25 mouse cellular contexts compared by ENCODE assay signal in the genomic region with DNA sequence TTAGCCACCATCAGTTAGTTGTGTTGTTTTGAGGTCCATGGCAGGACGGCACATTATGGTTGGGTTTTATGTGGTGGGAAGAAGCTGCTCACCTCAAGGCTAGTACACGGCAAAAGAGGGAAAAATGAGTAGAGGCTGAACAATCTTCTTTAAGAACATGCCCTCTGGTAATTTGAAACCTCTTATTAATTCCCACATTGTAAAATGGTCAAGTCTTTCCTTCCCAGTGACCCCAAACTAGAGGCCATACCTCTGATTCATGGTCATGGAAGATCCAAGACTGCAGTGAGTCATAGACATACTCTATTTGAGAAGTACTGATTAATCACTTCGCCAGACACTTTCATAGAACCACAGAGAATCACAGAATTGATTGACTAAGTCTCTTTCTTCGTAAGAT. TPM values are rescaled to one million over a fixed set of nuclear protein-coding genes. Genes with fewer than 3 reads are reported as not detected.
DNase-seq lines count a peak whose midpoint lies in the region; ATAC-seq and TF ChIP-seq lines count a peak whose summit lies in the region.
"Had no signal": no experiment of that assay in that cellular context is flagged by ENCODE, and none has a peak within 500 bp of the region (broad histone marks: within the 10 kb centered on the region; RNA-seq: fewer than 3 reads in every experiment).

No protein-coding gene starts in this region.

- H3K79me2 ChIP-seq in C2C12 (ENCODE audit: control insufficient read depth, insufficient read depth) (no peaks in the 10 kb centered on the region), myocyte (ENCODE audit: control insufficient read depth, insufficient read depth) (no peaks in the 10 kb centered on the region)

- no peaks in the 10 kb centered on the region for H3K36me3 ChIP-seq in C2C12 (ENCODE audit: control insufficient read depth, insufficient read depth)
- H3K36me3 ChIP-seq in myocyte (ENCODE audit: control insufficient read depth, insufficient read depth) = no peaks in the 10 kb centered on the region
- H3K36me3 ChIP-seq in kidney, embryonic 15.5 days = no peaks in the 10 kb centered on the region
- H3K36me3 ChIP-seq in stomach, postnatal 0 days (ENCODE audit: control insufficient read depth, insufficient read depth, low read length) = no peaks in the 10 kb centered on the region
- no peaks in the 10 kb centered on the region for H3K36me3 ChIP-seq in forebrain, embryonic 16.5 days (ENCODE audit: control insufficient read depth, insufficient read depth)
- H3K36me3 ChIP-seq: forebrain, embryonic 12.5 days; forebrain, embryonic 15.5 days; hindbrain, embryonic 12.5 days; hindbrain, embryonic 15.5 days had no signal

- POLR2A ChIA-PET in Patski (lab: Charles Lee) = interaction anchor here (1.0 kb wide), 1 partner anchor 116 kb away, joined by 3 read pairs; no protein-coding TSS in a partner anchor

- no peaks in the 10 kb centered on the region for H3K79me3 ChIP-seq in C2C12 (ENCODE audit: low read depth)

- TF ChIP-seq EP300 in stomach, postnatal 0 days (optimal IDR thresholded peaks at IDR 0.05) = no peak

- H3K4me1 ChIP-seq in kidney, embryonic 15.5 days = no peaks in the 10 kb centered on the region
- no peaks in the 10 kb centered on the region for H3K4me1 ChIP-seq in stomach, postnatal 0 days (replicated peaks; ENCODE audit: control insufficient read depth, insufficient read depth)
- H3K4me1 ChIP-seq in forebrain, embryonic 16.5 days (replicated peaks; ENCODE audit: control insufficient read depth, insufficient read depth, low read length) = no peaks in the 10 kb centered on the region
- H3K4me1 ChIP-seq: forebrain, embryonic 12.5 days; forebrain, embryonic 15.5 days; hindbrain, embryonic 12.5 days; hindbrain, embryonic 15.5 days had no signal

- no peaks in the 10 kb centered on the region for H3K27me3 ChIP-seq in C2C12 (ENCODE audit: control insufficient read depth, insufficient read depth, insufficient read length)
- no peaks in the 10 kb centered on the region for H3K27me3 ChIP-seq in Patski
- no peaks in the 10 kb centered on the region for H3K27me3 ChIP-seq in myocyte (ENCODE audit: control insufficient read depth, insufficient read depth, insufficient read length)
- H3K27me3 ChIP-seq in kidney, embryonic 15.5 days = no peaks in the 10 kb centered on the region
- H3K27me3 ChIP-seq in stomach, postnatal 0 days (ENCODE audit: control insufficient read depth, insufficient read depth, low read length) = no peaks in the 10 kb centered on the region
- H3K27me3 ChIP-seq in forebrain, embryonic 16.5 days (replicated peaks; ENCODE audit: control insufficient read depth, insufficient read depth, low read length) = no peaks in the 10 kb centered on the region
- H3K27me3 ChIP-seq: forebrain, embryonic 12.5 days; forebrain, embryonic 15.5 days; hindbrain, embryonic 12.5 days; hindbrain, embryonic 15.5 days had no signal

- H3K9me3 ChIP-seq in kidney, embryonic 15.5 days (replicated peaks) = no peaks in the 10 kb centered on the region
- H3K9me3 ChIP-seq in stomach, postnatal 0 days (ENCODE audit: control insufficient read depth, low read length) = no peaks in the 10 kb centered on the region
- H3K9me3 ChIP-seq in forebrain, embryonic 16.5 days (ENCODE audit: control insufficient read depth, low read length) = no peaks in the 10 kb centered on the region
- H3K9me3 ChIP-seq: forebrain, embryonic 12.5 days; forebrain, embryonic 15.5 days; hindbrain, embryonic 12.5 days; hindbrain, embryonic 15.5 days had no signal

- TF ChIP-seq CTCF in C2C12 (IDR thresholded peaks at IDR 0.05; ENCODE audit: control insufficient read depth, insufficient read depth, insufficient read length) (no peak), Patski (IDR thresholded peaks at IDR 0.05) (no peak)
- TF ChIP-seq CTCF in stomach, postnatal 0 days (IDR thresholded peaks at IDR 0.05; ENCODE audit: low read depth) = no peak

- 96% methylated on average over 4 of the region's 4 CpGs for WGBS in kidney, embryonic 15.5 days
- 87% methylated on average over 4 of the region's 4 CpGs for WGBS in stomach, postnatal 0 days
- WGBS in forebrain, embryonic 16.5 days = 89% methylated on average over 4 of the region's 4 CpGs

- H3ac ChIP-seq in C2C12 (ENCODE audit: control insufficient read depth, insufficient read length, low read depth) (no peak overlapping the region), myocyte (ENCODE audit: control insufficient read depth, insufficient read length) (no peak overlapping the region)

- H3K4me3 ChIP-seq in C2C12 (ENCODE audit: insufficient read depth, poor library complexity, severe bottlenecking) (no peak overlapping the region), myocyte (no peak overlapping the region)
- H3K4me3 ChIP-seq in kidney, embryonic 15.5 days (replicated peaks) = no peak overlapping the region
- H3K4me3 ChIP-seq in stomach, postnatal 0 days (ENCODE audit: low read depth, low read length) = no peak overlapping the region
- H3K4me3 ChIP-seq in forebrain, embryonic 16.5 days (replicated peaks; ENCODE audit: low read length) = no peak overlapping the region
- H3K4me3 ChIP-seq: forebrain, embryonic 12.5 days; forebrain, embryonic 15.5 days; hindbrain, embryonic 12.5 days; hindbrain, embryonic 15.5 days had no signal

- peak; percentile 68 for DNase-seq in Patski (ENCODE audit: low read depth, low spot score)
- no peak for DNase-seq in stomach, postnatal 0 days (ENCODE audit: low spot score)
- DNase-seq: adrenal gland, adult 2 months; adrenal gland, postnatal 14 days; B cell, adult 2 months; cerebellum, adult 11 months; cerebellum, adult 8-10 months; cerebellum, postnatal 10 days; cerebellum, postnatal 36 days; gastrocnemius, postnatal 10 days; gastrocnemius, postnatal 36 days; heart, adult 11 months had no signal

- no peak overlapping the region for H3K27ac ChIP-seq in kidney, embryonic 15.5 days
- no peak overlapping the region for H3K27ac ChIP-seq in stomach, postnatal 0 days (replicated peaks)
- no peak overlapping the region for H3K27ac ChIP-seq in forebrain, embryonic 16.5 days (ENCODE audit: low read length)
- H3K27ac ChIP-seq: forebrain, embryonic 12.5 days; forebrain, embryonic 15.5 days; hindbrain, embryonic 12.5 days; hindbrain, embryonic 15.5 days had no signal

- no peak for TF ChIP-seq POLR2A in myocyte (IDR thresholded peaks at IDR 0.05; ENCODE audit: insufficient read length, low read depth)

- in situ Hi-C loops in Patski (cut with MboI; ENCODE audit: low pct_unique_long_range_greater_than_20kb) = no loop called here

- peak overlapping the region; percentile 72 for H3K4me2 ChIP-seq in myocyte (ENCODE audit: low read depth)
- H3K4me2 ChIP-seq in kidney, embryonic 15.5 days = no peak overlapping the region
- no peak overlapping the region for H3K4me2 ChIP-seq in stomach, postnatal 0 days (replicated peaks; ENCODE audit: low read depth)
- H3K4me2 ChIP-seq in forebrain, embryonic 16.5 days (ENCODE audit: low read length) = no peak overlapping the region
- H3K4me2 ChIP-seq: forebrain, embryonic 12.5 days; forebrain, embryonic 15.5 days; heart, embryonic 11.5 days; hindbrain, embryonic 12.5 days; hindbrain, embryonic 15.5 days had no signal

- CTCF ChIA-PET in Patski (lab: Charles Lee) = interaction anchor here (1.6 kb wide), 1 partner anchor 9 kb away, joined by 4 read pairs; no protein-coding TSS in a partner anchor

- peak; percentile 85 for ATAC-seq in Patski
- no peak for ATAC-seq in kidney, embryonic 15.5 days (replicated peaks; ENCODE audit: low FRiP score)
- no peak for ATAC-seq in stomach, postnatal 0 days (ENCODE audit: low FRiP score, low TSS enrichment)
- ATAC-seq in forebrain, embryonic 16.5 days = no peak
- ATAC-seq: CD4-positive, CD25-positive, alpha-beta regulatory T cell, adult 4 months; forebrain, embryonic 15.5 days; intestine, postnatal 0 days had no signal

- no peak overlapping the region for H3K9ac ChIP-seq in kidney, embryonic 15.5 days
- no peak overlapping the region for H3K9ac ChIP-seq in stomach, postnatal 0 days (ENCODE audit: low read length)
- no peak overlapping the region for H3K9ac ChIP-seq in forebrain, embryonic 16.5 days (replicated peaks; ENCODE audit: low read depth, low read length)
- H3K9ac ChIP-seq: forebrain, embryonic 12.5 days; forebrain, embryonic 15.5 days; hindbrain, embryonic 12.5 days; hindbrain, embryonic 15.5 days had no signal

TF ChIP-seq in C2C12, 6 proteins besides CTCF, POLR2A, EP300 and RAD21:
- TF ChIP-seq FOSL1 (IDR thresholded peaks at IDR 0.05; ENCODE audit: insufficient read depth, low read length, poor library complexity, severe bottlenecking) (peak; percentile 98), MYOD1 (IDR thresholded peaks at IDR 0.05; ENCODE audit: control insufficient read depth, insufficient read length, low read depth) (no peak), USF1 (IDR thresholded peaks at IDR 0.05; ENCODE audit: low read depth) (no peak), MAX (IDR thresholded peaks at IDR 0.05) (peak; percentile 80)
TF ChIP-seq in C2C12: peak in this region for 2.

TF ChIP-seq in myocyte, 11 proteins besides CTCF, POLR2A, EP300 and RAD21:
- TF ChIP-seq MAX (IDR thresholded peaks at IDR 0.05; ENCODE audit: low read depth) = no peak
- no peak for TF ChIP-seq MYOD1 (IDR thresholded peaks at IDR 0.05; ENCODE audit: control insufficient read depth in 1 of 3, insufficient read length in 2 of 3, low read depth in 2 of 3)
- no peak for TF ChIP-seq POLR2AphosphoS2 (IDR thresholded peaks at IDR 0.05; ENCODE audit: insufficient read length, low read depth)
- TF ChIP-seq MYOG (IDR thresholded peaks at IDR 0.05; ENCODE audit: control insufficient read depth in 1 of 3, insufficient read depth in 1 of 3, insufficient read length in 2 of 3, low read depth in 2 of 3) = no peak
- no peak for TF ChIP-seq E2F4 (IDR thresholded peaks at IDR 0.05; ENCODE audit: insufficient read depth)
- TF ChIP-seq TCF3 (IDR thresholded peaks at IDR 0.05; ENCODE audit: insufficient read length, low read depth) = no peak
- TF ChIP-seq USF1 (IDR thresholded peaks at IDR 0.05; ENCODE audit: low read depth) = no peak

RNA-seq across cellular contexts. Expression of a gene that starts 13.6 kb away (rescaled TPM):
- polyA plus RNA-seq in C2C12 (2012; fragmentation: generic; extraction: Trizol) = 0.33 TPM
- polyA plus RNA-seq in Patski (2021) = 0.06 TPM
- polyA plus RNA-seq in myocyte (2012; fragmentation: generic; extraction: Trizol) = 0.08 TPM
- polyA plus RNA-seq in kidney, embryonic 15.5 days (2015; fragmentation: Nextera tagmentation; extraction: Ambion mirVana) = 1.9 and 3.1 TPM in 2 replicates
- 12.9 and 13.2 TPM in 2 replicates for polyA plus RNA-seq in stomach, postnatal 0 days (2015; fragmentation: Nextera tagmentation; extraction: Ambion mirVana)
- not detected in 2 replicates for polyA plus RNA-seq in forebrain, embryonic 16.5 days (2015; fragmentation: Nextera tagmentation; extraction: Ambion mirVana)
- polyA plus RNA-seq: CD4-positive, CD25-positive, alpha-beta regulatory T cell, adult 4 months; embryonic facial prominence, embryonic 11.5 days; embryonic facial prominence, embryonic 14.5 days; forebrain, embryonic 12.5 days had no signal
